Mouse (Mus musculus): ENCODE results near the gene Jmjd1c. TPM values are rescaled to one million over a fixed set of nuclear protein-coding genes. Genes with fewer than 3 reads are reported as not detected.

Gene Jmjd1c
- polyA plus RNA-seq, 1 experiment: 31.5 TPM

DNA sequence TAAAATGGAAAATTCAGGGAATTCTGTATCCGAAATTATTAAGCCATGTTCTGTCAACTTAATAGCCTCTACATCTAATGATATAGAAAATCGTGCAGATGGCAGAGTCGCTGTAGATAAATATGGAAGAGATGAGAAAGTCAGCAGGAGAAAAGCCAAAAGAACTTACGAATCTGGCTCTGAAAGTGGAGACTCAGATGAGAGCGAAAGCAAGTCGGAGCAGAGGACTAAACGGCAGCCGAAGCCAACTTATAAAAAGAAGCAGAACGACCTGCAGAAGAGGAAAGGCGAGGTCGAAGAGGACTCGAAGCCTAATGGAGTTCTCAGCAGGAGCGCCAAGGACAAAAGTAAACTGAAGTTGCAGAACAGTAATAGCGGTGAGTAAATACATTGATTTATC lies 130.6 kb downstream of the Jmjd1c start:
- H3K4me1 ChIP-seq (replicated peaks; ENCODE audit: control insufficient read depth, insufficient read depth, low read length): no peaks in the 10 kb centered on the region
- 93% methylated on average over 14 of the region's 14 CpGs for WGBS
- no peak for TF ChIP-seq CTCF (IDR thresholded peaks at IDR 0.05; ENCODE audit: borderline replicate concordance, control insufficient read depth, extremely low read depth, insufficient read depth, low read length, poor library complexity)
- no peak for TF ChIP-seq POLR2A (IDR thresholded peaks at IDR 0.05; ENCODE audit: control insufficient read depth, extremely low read depth, insufficient read depth, low read length, poor library complexity)
- DNase-seq: no peak
- H3K27ac ChIP-seq (ENCODE audit: control insufficient read depth, insufficient read depth, low read length): no peak overlapping the region
- peaks cover 66% of the 10 kb centered on the region for H3K36me3 ChIP-seq (ENCODE audit: control insufficient read depth, insufficient read depth, low read length)
- no peaks in the 10 kb centered on the region for H3K27me3 ChIP-seq (ENCODE audit: control insufficient read depth, insufficient read depth, low read length)
- H3K4me3 ChIP-seq (ENCODE audit: control insufficient read depth, insufficient read depth, low read length): no peak overlapping the region

DNA sequence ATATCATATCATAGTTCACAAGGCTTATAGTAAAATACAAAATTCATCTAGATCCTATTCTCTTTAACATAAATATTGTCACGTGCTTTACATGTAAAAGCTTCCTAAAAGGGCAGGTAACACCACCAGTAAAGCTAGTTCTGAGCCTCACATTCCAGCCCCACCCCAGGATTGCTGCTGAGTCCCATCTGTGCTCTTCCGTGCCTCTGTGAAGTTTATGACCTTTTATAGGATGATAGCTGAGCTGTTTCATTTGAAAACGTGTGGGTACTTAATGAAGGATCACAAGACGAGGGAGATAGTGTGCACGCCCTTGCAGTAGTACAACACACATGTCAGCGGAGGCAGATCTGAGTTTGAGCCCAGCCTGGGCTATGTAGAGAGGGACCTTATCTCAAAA lies 134.5 kb downstream of the Jmjd1c start:
- Histone ChIP-seq H3K4me3 (ENCODE audit: control insufficient read depth, insufficient read depth, low read length) (no peak overlapping the region), H3K27me3 (ENCODE audit: control insufficient read depth, insufficient read depth, low read length) (no peaks in the 10 kb centered on the region), H3K27ac (ENCODE audit: control insufficient read depth, insufficient read depth, low read length) (no peak overlapping the region), H3K4me1 (replicated peaks; ENCODE audit: control insufficient read depth, insufficient read depth, low read length) (no peaks in the 10 kb centered on the region), H3K36me3 (ENCODE audit: control insufficient read depth, insufficient read depth, low read length) (peaks cover 82% of the 10 kb centered on the region)
- WGBS: 96% methylated on average over 6 of the region's 6 CpGs
- DNase-seq: no peak
- TF ChIP-seq CTCF (IDR thresholded peaks at IDR 0.05; ENCODE audit: borderline replicate concordance, control insufficient read depth, extremely low read depth, insufficient read depth, low read length, poor library complexity) (no peak), POLR2A (IDR thresholded peaks at IDR 0.05; ENCODE audit: control insufficient read depth, extremely low read depth, insufficient read depth, low read length, poor library complexity) (no peak)

DNA sequence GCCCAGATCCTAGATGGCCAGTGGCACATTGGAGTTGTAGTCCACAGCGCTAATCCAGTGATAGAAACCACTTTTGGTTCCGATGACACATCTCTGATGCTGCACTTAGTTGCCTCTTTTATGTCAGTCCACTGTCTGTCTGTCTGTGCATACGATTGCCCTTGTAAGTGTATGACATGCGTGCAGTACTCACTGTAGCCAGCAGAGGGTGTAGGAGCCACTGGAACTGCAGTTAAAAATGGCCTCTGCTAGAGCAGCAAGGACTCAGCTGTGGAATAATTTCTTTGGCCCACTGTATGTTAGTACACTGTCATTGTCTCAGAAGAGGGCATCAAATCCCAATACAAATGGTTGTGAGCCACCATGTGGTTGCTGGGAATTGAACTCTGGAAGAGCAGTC lies 151.2 kb downstream of the Jmjd1c start:
- Histone ChIP-seq H3K4me3 (ENCODE audit: control insufficient read depth, insufficient read depth, low read length) (no peak overlapping the region), H3K27ac (ENCODE audit: control insufficient read depth, insufficient read depth, low read length) (no peak overlapping the region), H3K36me3 (ENCODE audit: control insufficient read depth, insufficient read depth, low read length) (peaks cover 59% of the 10 kb centered on the region), H3K4me1 (replicated peaks; ENCODE audit: control insufficient read depth, insufficient read depth, low read length) (no peaks in the 10 kb centered on the region), H3K27me3 (ENCODE audit: control insufficient read depth, insufficient read depth, low read length) (no peaks in the 10 kb centered on the region)
- DNase-seq: peak; percentile 39
- 98% methylated on average over 4 of the region's 4 CpGs for WGBS
- TF ChIP-seq POLR2A (IDR thresholded peaks at IDR 0.05; ENCODE audit: control insufficient read depth, extremely low read depth, insufficient read depth, low read length, poor library complexity): no peak
- TF ChIP-seq CTCF (IDR thresholded peaks at IDR 0.05; ENCODE audit: borderline replicate concordance, control insufficient read depth, extremely low read depth, insufficient read depth, low read length, poor library complexity): no peak

DNA sequence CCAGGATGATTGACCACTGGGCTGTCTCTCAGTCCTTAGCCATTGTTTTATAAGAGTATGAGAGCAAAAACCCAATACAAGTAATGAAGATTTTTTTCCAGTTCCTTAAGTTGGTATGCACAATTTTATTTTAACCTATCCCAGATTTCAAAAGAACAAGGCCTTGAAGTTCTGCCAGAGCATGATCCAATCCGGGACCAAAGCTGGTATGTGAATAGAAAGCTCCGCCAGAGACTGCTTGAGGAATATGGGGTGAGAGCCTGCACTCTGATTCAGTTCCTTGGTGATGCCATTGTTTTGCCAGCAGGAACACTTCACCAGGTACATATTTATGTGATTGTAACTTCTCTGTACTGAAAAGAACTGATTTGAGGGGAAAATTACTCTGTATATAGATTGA lies 153.6 kb downstream of the Jmjd1c start:
- Histone ChIP-seq H3K4me3 (ENCODE audit: control insufficient read depth, insufficient read depth, low read length) (no peak overlapping the region), H3K27ac (ENCODE audit: control insufficient read depth, insufficient read depth, low read length) (no peak overlapping the region), H3K36me3 (ENCODE audit: control insufficient read depth, insufficient read depth, low read length) (peaks cover 72% of the 10 kb centered on the region), H3K4me1 (replicated peaks; ENCODE audit: control insufficient read depth, insufficient read depth, low read length) (no peaks in the 10 kb centered on the region), H3K27me3 (ENCODE audit: control insufficient read depth, insufficient read depth, low read length) (no peaks in the 10 kb centered on the region)
- TF ChIP-seq POLR2A (IDR thresholded peaks at IDR 0.05; ENCODE audit: control insufficient read depth, extremely low read depth, insufficient read depth, low read length, poor library complexity): no peak
- TF ChIP-seq CTCF (IDR thresholded peaks at IDR 0.05; ENCODE audit: borderline replicate concordance, control insufficient read depth, extremely low read depth, insufficient read depth, low read length, poor library complexity): no peak
- 94% methylated on average over 2 of the region's 2 CpGs for WGBS
- no peak for DNase-seq

DNA sequence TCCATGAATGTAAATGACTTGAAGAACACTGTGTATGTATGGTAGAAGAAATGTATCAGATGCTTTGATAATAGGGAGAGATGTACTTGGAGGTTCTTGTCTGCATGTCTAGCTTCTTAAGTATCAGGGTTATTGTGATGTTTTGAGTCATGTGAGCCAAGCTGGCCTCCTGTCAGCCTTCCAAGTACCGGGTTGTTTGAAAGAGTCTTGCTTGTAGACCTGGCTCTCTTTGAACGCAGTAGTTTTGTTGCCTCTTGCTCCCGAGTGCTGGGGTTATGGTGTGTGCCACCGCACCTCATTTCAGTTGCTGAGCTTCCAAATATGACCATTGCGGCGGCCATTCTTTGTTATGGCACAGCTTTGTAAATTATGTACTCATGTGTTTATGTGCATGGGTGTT lies 154.9 kb downstream of the Jmjd1c start:
- no peak for DNase-seq
- Histone ChIP-seq H3K4me3 (ENCODE audit: control insufficient read depth, insufficient read depth, low read length) (no peak overlapping the region), H3K27ac (ENCODE audit: control insufficient read depth, insufficient read depth, low read length) (no peak overlapping the region), H3K27me3 (ENCODE audit: control insufficient read depth, insufficient read depth, low read length) (no peaks in the 10 kb centered on the region), H3K4me1 (replicated peaks; ENCODE audit: control insufficient read depth, insufficient read depth, low read length) (no peaks in the 10 kb centered on the region), H3K36me3 (ENCODE audit: control insufficient read depth, insufficient read depth, low read length) (peaks cover 75% of the 10 kb centered on the region)
- 96% methylated on average over 6 of the region's 6 CpGs for WGBS
- TF ChIP-seq POLR2A (IDR thresholded peaks at IDR 0.05; ENCODE audit: control insufficient read depth, extremely low read depth, insufficient read depth, low read length, poor library complexity) (no peak), CTCF (IDR thresholded peaks at IDR 0.05; ENCODE audit: borderline replicate concordance, control insufficient read depth, extremely low read depth, insufficient read depth, low read length, poor library complexity) (no peak)

DNA sequence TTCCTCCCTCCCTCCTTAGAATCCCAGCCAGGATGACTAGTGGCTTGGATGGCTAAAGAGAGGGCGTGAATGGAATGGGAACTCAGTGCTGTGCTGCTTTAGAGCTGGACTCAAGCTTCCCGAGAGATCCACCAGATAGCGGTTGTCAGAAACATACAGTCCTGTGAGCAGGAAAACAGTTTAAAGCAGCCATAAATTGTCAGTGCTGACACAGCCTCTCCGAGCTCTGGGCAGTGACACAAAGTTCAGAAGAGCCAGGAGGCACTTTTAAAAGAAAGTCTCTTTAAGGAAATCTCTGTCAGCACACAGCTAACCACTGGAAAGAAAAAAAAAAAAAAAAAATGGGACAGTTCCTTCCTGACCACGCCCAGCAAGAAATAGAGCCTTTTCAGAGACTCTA lies 156.4 kb downstream of the Jmjd1c start:
- no peak for DNase-seq
- TF ChIP-seq CTCF (IDR thresholded peaks at IDR 0.05; ENCODE audit: borderline replicate concordance, control insufficient read depth, extremely low read depth, insufficient read depth, low read length, poor library complexity): no peak
- no peak for TF ChIP-seq POLR2A (IDR thresholded peaks at IDR 0.05; ENCODE audit: control insufficient read depth, extremely low read depth, insufficient read depth, low read length, poor library complexity)
- H3K27ac ChIP-seq (ENCODE audit: control insufficient read depth, insufficient read depth, low read length): no peak overlapping the region
- no peaks in the 10 kb centered on the region for H3K4me1 ChIP-seq (replicated peaks; ENCODE audit: control insufficient read depth, insufficient read depth, low read length)
- WGBS: 92% methylated on average over 5 of the region's 5 CpGs
- H3K27me3 ChIP-seq (ENCODE audit: control insufficient read depth, insufficient read depth, low read length): no peaks in the 10 kb centered on the region
- H3K36me3 ChIP-seq (ENCODE audit: control insufficient read depth, insufficient read depth, low read length): peaks cover 72% of the 10 kb centered on the region
- no peak overlapping the region for H3K4me3 ChIP-seq (ENCODE audit: control insufficient read depth, insufficient read depth, low read length)

DNA sequence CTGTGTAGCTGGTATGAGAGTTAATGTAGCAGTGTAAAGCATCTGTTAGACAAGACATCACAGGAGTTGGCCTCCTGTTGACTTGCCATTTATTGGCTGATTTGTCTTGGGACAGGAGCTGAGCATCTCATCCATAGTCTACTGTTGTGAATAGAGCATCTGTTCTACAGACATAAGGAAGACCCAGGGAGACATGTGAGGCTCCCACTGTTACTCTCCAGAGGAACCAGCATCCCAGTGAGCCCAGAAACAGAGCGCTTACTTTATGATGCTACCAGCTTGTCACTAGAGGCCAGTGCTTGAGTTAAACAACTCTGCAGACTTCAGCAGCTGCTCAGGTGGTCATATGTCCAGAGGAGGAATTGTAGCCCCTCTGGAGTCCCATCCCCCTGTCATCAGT lies 157.2 kb downstream of the Jmjd1c start:
- no peaks in the 10 kb centered on the region for H3K4me1 ChIP-seq (replicated peaks; ENCODE audit: control insufficient read depth, insufficient read depth, low read length)
- no peaks in the 10 kb centered on the region for H3K27me3 ChIP-seq (ENCODE audit: control insufficient read depth, insufficient read depth, low read length)
- no peak for DNase-seq
- TF ChIP-seq CTCF (IDR thresholded peaks at IDR 0.05; ENCODE audit: borderline replicate concordance, control insufficient read depth, extremely low read depth, insufficient read depth, low read length, poor library complexity) (no peak), POLR2A (IDR thresholded peaks at IDR 0.05; ENCODE audit: control insufficient read depth, extremely low read depth, insufficient read depth, low read length, poor library complexity) (no peak)
- no peak overlapping the region for H3K4me3 ChIP-seq (ENCODE audit: control insufficient read depth, insufficient read depth, low read length)
- H3K36me3 ChIP-seq (ENCODE audit: control insufficient read depth, insufficient read depth, low read length): peaks cover 70% of the 10 kb centered on the region
- H3K27ac ChIP-seq (ENCODE audit: control insufficient read depth, insufficient read depth, low read length): no peak overlapping the region
- WGBS: 100% methylated on average over 1 of the region's 1 CpGs

Measured in thymus, adult 2 months (tissue).